Mouse (Mus musculus): ENCODE data around the gene BC030870. TPM values are rescaled to one million over a fixed set of nuclear protein-coding genes. Genes with fewer than 3 reads are reported as not detected.

BC030870 gene
- total and polyA plus RNA-seq, 2 experiments, result not detected

DNA sequence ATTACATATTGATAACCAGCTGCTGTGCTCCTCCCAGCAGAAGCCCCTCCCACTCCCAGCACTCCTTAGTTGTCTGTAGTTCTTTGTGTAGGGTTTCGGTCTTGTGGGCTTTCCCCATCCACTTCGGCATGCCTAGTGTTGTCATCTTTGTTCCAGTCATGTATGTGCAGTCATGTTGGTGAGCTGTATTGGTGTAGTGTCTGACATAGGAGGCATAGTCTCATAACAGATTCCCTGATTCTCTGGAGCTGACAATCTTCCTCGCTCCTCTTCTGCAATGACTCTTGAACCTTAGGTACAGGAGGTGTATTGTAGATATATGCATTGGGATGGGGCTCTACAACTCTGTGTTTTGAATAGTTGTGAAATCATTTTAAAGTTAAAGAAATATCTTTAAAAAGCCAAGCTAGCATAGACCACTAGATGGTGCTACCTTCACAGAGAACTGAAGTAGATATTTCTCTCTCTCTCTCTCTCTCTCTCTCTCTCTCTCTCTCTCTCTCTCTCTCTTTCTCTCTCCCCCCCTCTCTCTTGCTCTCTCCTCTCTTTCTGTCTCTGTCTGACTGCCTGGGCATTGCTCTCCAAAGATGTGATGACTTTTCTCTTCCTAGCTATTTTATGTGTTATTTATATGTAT lies 9.6 kb upstream of the BC030870 start:
- DNase-seq (ENCODE audit: extremely low read depth, low read depth, low spot score), result peak; percentile 7
- H3K27ac ChIP-seq (replicated peaks; ENCODE audit: insufficient read depth, low read depth, low read length), result no peak overlapping the region
- H3K36me3 ChIP-seq (ENCODE audit: control insufficient read depth, insufficient read depth, low read length), result no peaks in the 10 kb centered on the region
- H3K27me3 ChIP-seq (ENCODE audit: control insufficient read depth, insufficient read depth, low read length), result no peaks in the 10 kb centered on the region
- no peaks in the 10 kb centered on the region for H3K79me2 ChIP-seq (ENCODE audit: control insufficient read depth, insufficient read depth, low read length)
- H3K9ac ChIP-seq (ENCODE audit: low read depth, low read length), result no peak overlapping the region
- TF ChIP-seq CTCF (IDR thresholded peaks at IDR 0.05; ENCODE audit: low read depth, low read length), result peak; percentile 35; the same call in 1 of the 2 replicates
- no peak for TF ChIP-seq POLR2A (IDR thresholded peaks at IDR 0.05; ENCODE audit: extremely low read depth, insufficient read depth, low read length)
- 61% methylated on average over 3 of the region's 3 CpGs for WGBS
- H3K4me3 ChIP-seq (ENCODE audit: insufficient read depth, low read depth, low read length), result no peak overlapping the region
- H3K4me1 ChIP-seq (ENCODE audit: control insufficient read depth, insufficient read depth, low read length), result no peaks in the 10 kb centered on the region

DNA sequence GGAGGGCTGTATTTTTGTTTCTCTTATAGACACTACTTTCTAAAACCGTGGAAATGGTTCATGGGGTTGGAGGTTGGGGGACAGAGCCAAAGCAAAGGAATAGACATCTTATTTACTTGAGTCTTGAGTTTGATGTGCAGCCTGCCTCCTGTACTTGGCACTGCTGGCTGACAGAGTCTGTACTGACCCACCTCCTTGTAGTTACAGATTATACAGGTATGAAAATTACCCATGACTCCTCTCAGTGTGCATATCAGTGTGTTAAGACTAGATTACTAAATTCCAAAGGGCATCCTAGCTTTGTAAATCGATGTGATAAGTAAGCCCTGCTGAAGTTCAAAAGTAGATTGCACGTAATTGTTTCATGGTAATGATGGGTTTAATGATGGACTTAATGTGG lies 2.9 kb downstream of the BC030870 start:
- Histone ChIP-seq H3K9ac (ENCODE audit: low read depth, low read length) (no peak overlapping the region), H3K27ac (replicated peaks; ENCODE audit: insufficient read depth, low read depth, low read length) (no peak overlapping the region), H3K4me1 (ENCODE audit: control insufficient read depth, insufficient read depth, low read length) (no peaks in the 10 kb centered on the region), H3K27me3 (ENCODE audit: control insufficient read depth, insufficient read depth, low read length) (no peaks in the 10 kb centered on the region), H3K4me3 (ENCODE audit: insufficient read depth, low read depth, low read length) (no peak overlapping the region), H3K36me3 (ENCODE audit: control insufficient read depth, insufficient read depth, low read length) (no peaks in the 10 kb centered on the region), H3K79me2 (ENCODE audit: control insufficient read depth, insufficient read depth, low read length) (no peaks in the 10 kb centered on the region)
- TF ChIP-seq POLR2A (IDR thresholded peaks at IDR 0.05; ENCODE audit: extremely low read depth, insufficient read depth, low read length), result no peak
- DNase-seq (ENCODE audit: extremely low read depth, low read depth, low spot score), result no peak
- WGBS, result 67% methylated on average over 3 of the region's 3 CpGs

DNA sequence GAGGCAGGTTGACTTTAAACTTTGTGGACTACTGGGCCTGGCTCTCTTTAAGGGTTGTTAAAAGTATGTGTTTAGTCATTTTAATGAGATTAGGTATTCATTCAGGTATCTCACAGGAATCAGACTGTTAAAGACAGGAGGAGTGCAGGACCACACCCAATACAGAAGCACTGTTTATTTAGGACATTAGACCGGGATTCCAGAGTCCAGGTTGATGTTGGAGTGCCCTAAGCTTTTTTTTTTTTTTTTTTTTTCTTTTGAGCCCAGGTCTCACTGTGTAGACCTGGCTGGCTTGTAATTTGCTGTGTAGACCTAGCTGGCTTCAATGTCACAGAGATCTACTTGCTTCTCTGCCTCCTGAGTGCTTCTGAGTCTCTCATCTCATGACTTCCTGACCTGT lies 3.3 kb downstream of the BC030870 start:
- Histone ChIP-seq H3K36me3 (ENCODE audit: control insufficient read depth, insufficient read depth, low read length) (no peaks in the 10 kb centered on the region), H3K27ac (replicated peaks; ENCODE audit: insufficient read depth, low read depth, low read length) (no peak overlapping the region), H3K4me1 (ENCODE audit: control insufficient read depth, insufficient read depth, low read length) (no peaks in the 10 kb centered on the region), H3K27me3 (ENCODE audit: control insufficient read depth, insufficient read depth, low read length) (no peaks in the 10 kb centered on the region), H3K9ac (ENCODE audit: low read depth, low read length) (no peak overlapping the region), H3K4me3 (ENCODE audit: insufficient read depth, low read depth, low read length) (no peak overlapping the region), H3K79me2 (ENCODE audit: control insufficient read depth, insufficient read depth, low read length) (no peaks in the 10 kb centered on the region)
- 17% methylated on average over 1 of the region's 1 CpGs for WGBS
- TF ChIP-seq POLR2A (IDR thresholded peaks at IDR 0.05; ENCODE audit: extremely low read depth, insufficient read depth, low read length) (no peak), CTCF (IDR thresholded peaks at IDR 0.05; ENCODE audit: low read depth, low read length) (no peak)
- DNase-seq (ENCODE audit: extremely low read depth, low read depth, low spot score), result peak; percentile 7

DNA sequence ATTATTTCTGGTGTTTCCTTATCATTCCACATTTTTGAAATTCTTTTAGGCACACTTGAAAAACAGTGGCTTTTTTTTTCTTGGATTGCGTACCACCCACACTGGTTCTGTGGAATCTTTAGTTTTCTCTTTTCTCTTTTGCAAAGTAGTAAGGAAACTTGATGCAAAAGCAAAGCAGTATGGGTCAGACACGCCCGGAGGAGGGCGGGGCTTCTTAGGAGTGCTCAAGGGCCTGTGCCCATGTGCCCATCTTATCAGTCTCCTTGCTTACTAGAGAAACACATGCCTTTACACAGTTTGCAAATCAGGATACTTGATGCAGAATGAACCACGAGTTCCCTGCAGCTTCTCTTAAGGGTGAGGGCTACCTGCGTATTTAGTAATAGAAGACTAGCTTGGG lies 17.3 kb downstream of the BC030870 start:
- H3K27me3 ChIP-seq (ENCODE audit: control insufficient read depth, insufficient read depth, low read length), result no peaks in the 10 kb centered on the region
- no peak for DNase-seq (ENCODE audit: extremely low read depth, low read depth, low spot score)
- 73% methylated on average over 6 of the region's 6 CpGs for WGBS
- H3K9ac ChIP-seq (ENCODE audit: low read depth, low read length), result no peak overlapping the region
- no peak overlapping the region for H3K4me3 ChIP-seq (ENCODE audit: insufficient read depth, low read depth, low read length)
- H3K4me1 ChIP-seq (ENCODE audit: control insufficient read depth, insufficient read depth, low read length), result no peaks in the 10 kb centered on the region; the same call in 1 of the 2 replicates
- TF ChIP-seq CTCF (IDR thresholded peaks at IDR 0.05; ENCODE audit: low read depth, low read length) (no peak), POLR2A (IDR thresholded peaks at IDR 0.05; ENCODE audit: extremely low read depth, insufficient read depth, low read length) (no peak)
- no peaks in the 10 kb centered on the region for H3K36me3 ChIP-seq (ENCODE audit: control insufficient read depth, insufficient read depth, low read length)
- H3K27ac ChIP-seq (replicated peaks; ENCODE audit: insufficient read depth, low read depth, low read length), result no peak overlapping the region
- no peaks in the 10 kb centered on the region for H3K79me2 ChIP-seq (ENCODE audit: control insufficient read depth, insufficient read depth, low read length)

GRCm38 (mm10) chr8:65110285-65110691 lies 19.1 kb downstream of the BC030870 start:
- Histone ChIP-seq H3K4me3 (ENCODE audit: insufficient read depth, low read depth, low read length) (no peak overlapping the region), H3K27me3 (ENCODE audit: control insufficient read depth, insufficient read depth, low read length) (no peaks in the 10 kb centered on the region), H3K27ac (replicated peaks; ENCODE audit: insufficient read depth, low read depth, low read length) (no peak overlapping the region), H3K79me2 (ENCODE audit: control insufficient read depth, insufficient read depth, low read length) (no peaks in the 10 kb centered on the region), H3K36me3 (ENCODE audit: control insufficient read depth, insufficient read depth, low read length) (no peaks in the 10 kb centered on the region), H3K4me1 (ENCODE audit: control insufficient read depth, insufficient read depth, low read length) (no peaks in the 10 kb centered on the region; the same call in 1 of the 2 replicates), H3K9ac (ENCODE audit: low read depth, low read length) (no peak overlapping the region)
- TF ChIP-seq CTCF (IDR thresholded peaks at IDR 0.05; ENCODE audit: low read depth, low read length) (peak; percentile 73; the same call in 1 of the 2 replicates), POLR2A (IDR thresholded peaks at IDR 0.05; ENCODE audit: extremely low read depth, insufficient read depth, low read length) (no peak)
- 35% methylated on average over 5 of the region's 5 CpGs for WGBS
- peak; percentile 37 for DNase-seq (ENCODE audit: extremely low read depth, low read depth, low spot score)

DNA sequence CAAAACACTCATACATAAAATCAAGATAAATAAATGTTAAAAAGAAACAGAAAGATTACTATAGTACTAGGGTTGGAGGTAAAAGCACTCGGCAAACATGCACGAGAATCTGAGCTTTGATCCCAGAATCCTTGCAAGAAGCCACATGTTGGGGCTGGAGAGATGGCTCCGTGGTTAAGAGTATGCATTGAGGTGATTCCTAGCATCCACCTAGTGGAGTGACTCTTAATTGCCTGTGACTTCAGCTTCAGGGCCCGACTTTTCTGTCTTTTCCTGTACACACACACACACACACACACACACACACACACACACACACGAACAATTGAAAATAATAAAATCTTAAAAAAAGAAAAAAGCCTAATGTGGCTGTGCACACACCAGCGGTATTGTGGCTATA lies 20.4 kb downstream of the BC030870 start:
- H3K4me1 ChIP-seq (ENCODE audit: control insufficient read depth, insufficient read depth, low read length), result no peaks in the 10 kb centered on the region; the same call in 1 of the 2 replicates
- 79% methylated on average over 6 of the region's 6 CpGs for WGBS
- no peak for TF ChIP-seq CTCF (IDR thresholded peaks at IDR 0.05; ENCODE audit: low read depth, low read length)
- no peak for TF ChIP-seq POLR2A (IDR thresholded peaks at IDR 0.05; ENCODE audit: extremely low read depth, insufficient read depth, low read length)

More for the DNA sequence above, 20.4 kb downstream of the BC030870 start:
- no peak overlapping the region for H3K9ac ChIP-seq (ENCODE audit: low read depth, low read length)
- no peaks in the 10 kb centered on the region for H3K36me3 ChIP-seq (ENCODE audit: control insufficient read depth, insufficient read depth, low read length)
- no peak overlapping the region for H3K4me3 ChIP-seq (ENCODE audit: insufficient read depth, low read depth, low read length)
- DNase-seq (ENCODE audit: extremely low read depth, low read depth, low spot score), result no peak
- no peaks in the 10 kb centered on the region for H3K79me2 ChIP-seq (ENCODE audit: control insufficient read depth, insufficient read depth, low read length)
- no peak overlapping the region for H3K27ac ChIP-seq (replicated peaks; ENCODE audit: insufficient read depth, low read depth, low read length)
- no peaks in the 10 kb centered on the region for H3K27me3 ChIP-seq (ENCODE audit: control insufficient read depth, insufficient read depth, low read length)

Measured in liver, adult 2 months (tissue).